Mouse (Mus musculus) spleen, embryonic (tissue): ENCODE data around the gene Bloc1s5.
"Not testable (repeated sequence)": the region's sequence is repeated elsewhere in the genome, so short reads cannot be mapped to it uniquely, and the experiment has no call there.

Experiments
- CTCF ChIA-PET: fragments of 350-600 bp; sonication (Branson Sonifier 250); formaldehyde crosslinking; loops from one replicate; lab custom pipeline; 2022; lab: Charles Lee

Gene Bloc1s5

DNA sequence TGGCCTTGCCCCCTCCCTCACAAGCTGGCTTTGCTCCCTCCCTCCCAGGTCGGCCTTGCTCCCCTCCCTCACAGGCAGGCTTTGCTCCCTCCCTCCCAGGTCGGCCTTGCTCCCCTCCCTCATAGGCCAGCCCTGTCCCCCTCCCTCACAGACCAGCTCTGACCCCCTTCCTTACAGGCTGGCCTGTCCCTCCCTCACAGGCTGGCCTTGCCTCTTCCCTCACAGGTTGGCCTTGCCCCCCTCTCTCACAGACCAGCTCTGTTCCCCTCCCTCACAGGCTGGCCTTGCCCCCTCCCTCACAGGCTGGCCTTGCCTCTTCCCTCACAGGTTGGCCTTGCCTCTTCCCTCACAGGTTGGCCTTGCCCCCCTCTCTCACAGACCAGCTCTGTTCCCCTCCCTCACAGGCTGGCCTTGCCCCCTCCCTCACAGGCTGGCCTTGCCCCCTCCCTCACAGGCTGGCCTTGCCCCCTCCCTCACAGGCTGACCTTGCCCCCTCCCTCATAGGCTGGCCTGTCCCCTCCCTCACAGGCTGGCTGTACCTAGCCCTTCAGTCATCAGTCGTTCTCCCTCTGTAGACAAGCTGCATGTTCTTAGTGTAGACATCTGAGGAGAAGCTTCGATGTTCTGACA lies 16.8 kb downstream of the Bloc1s5 start:
- CTCF ChIA-PET, result not testable (repeated sequence)

DNA sequence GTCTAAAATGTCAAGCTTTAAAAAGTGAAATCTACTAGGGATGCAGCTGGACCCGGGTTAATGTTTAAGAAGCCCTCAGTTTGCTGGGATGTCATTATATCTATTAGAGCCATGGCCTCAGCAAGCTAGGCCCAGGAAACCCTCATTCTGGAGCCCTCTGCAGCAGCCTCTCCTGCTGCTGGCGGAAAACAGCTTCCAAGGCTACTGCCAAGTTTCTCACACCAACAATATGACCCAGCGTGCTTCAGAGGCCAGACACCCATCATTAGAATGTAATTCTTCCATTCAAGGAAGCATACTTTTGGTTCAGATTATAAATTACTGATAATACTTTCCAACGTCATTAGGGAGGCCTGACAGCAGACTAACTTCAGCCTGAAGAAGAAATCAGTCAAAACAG lies 18.0 kb downstream of the Bloc1s5 start:
- CTCF ChIA-PET, result no interaction called here

DNA sequence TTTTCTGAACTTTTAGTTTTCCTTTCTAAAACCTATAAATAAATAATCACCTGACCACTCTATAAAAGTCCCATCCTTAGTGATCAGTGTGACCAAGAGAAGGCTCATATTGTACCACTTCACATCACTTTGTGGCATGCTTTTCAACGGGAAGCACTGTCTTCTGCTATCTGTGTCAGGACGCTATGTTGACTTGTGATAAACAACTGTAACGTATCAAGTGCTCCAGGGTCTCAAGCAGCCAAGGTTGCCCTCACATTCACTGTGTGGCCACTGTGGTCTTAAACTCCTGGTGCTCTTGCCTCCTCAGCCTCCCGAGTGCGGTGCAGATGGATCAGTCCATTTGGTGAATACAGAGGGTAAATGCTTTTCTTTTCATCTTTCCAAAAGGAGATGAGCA lies 19.3 kb downstream of the Bloc1s5 start:
- CTCF ChIA-PET, result no interaction called here

DNA sequence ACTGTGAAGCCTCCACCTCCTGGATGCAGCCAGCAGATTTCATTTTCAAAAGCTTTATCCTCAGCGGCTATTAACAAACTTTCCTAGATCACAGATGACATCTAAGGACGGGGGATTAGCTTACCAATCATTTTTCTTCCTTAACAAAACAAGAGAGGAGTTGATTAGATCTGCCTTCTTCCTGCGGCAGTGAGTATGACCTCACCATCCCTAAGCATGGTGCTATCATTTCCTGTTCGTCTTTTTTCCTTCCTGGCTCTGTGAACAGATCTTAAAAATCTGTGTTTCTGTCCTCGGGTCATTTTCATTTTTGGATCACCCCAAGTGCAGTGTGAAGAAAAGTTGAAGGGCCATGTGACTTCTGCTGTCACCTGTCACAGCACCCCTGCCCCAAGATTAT lies 20.6 kb downstream of the Bloc1s5 start:
- CTCF ChIA-PET, result no interaction called here

DNA sequence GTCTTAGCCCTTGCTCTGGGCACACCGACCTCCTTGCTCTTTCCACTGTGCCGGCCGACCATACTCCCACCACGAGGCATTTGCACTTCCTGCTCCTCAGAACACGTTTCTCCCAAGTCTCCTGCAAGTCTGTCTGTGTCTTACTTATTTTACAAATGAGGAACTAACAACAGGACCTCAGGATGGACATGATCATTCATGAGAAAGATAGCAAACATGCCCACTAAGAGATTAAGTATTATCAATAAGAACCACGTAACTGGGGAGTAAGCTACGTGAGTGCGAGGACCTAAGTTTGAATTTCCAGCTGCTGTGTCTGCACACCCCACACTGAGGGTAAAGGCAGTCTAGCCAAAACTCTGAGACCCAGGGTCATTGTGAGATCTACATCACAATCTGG lies 21.3 kb downstream of the Bloc1s5 start:
- CTCF ChIA-PET, result no interaction called here

DNA sequence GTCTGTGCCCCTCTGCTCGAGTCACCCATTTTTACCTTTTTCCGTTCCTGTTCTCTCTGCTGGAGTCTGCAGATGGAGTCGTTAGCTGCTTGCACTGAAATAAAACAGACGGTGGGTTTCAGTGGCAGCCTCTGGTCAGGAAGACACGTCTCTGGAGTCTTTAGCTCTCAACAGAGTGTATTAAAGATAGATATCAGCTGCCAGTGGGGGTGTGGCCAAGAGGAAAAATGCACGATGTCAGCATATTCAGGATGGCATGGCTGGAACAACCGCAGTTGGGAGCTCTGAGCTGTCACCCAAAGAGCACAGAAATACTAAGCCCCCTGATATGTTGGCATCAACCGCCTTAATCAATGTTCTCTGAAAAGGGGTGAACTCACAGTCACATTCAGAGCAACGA lies 22.3 kb downstream of the Bloc1s5 start:
- CTCF ChIA-PET, result no interaction called here

DNA sequence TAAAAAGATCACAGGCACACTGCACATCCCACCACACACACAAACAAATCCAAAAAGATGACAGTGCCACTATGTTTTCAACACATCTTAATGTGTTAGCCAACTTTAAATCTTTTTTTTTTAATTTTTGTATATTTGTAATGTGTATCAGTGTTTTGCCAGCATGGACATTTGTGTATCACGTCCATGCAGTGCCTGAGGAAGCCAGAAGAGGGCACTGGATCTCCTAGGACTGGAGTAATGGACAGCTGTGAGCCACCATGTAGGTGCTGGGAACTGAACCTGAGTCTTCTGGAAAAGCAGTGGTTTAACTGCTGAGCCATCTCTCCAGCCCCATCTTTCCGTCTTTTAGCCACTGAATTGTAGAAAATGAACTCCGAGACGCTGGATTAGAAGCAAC lies 22.7 kb downstream of the Bloc1s5 start:
- CTCF ChIA-PET, result no interaction called here

DNA sequence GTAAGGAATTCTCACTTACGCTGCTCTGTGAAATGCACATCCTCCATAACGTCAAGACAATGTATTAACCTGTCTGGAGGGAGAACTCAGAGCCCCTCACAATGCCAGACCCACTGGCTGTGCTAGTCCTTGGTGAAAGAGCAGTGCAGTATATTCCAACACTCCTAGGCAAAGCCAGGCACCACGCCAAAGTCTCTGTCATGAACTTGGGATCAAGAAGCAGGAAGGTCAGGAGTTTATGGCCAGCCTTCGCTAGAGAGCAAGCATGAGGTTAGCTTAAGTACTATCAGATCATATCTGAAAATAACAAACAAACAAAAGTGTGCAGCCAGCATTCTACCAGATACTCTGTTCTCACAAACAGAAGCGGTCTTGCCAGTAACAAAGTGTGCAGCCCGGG lies 24.6 kb downstream of the Bloc1s5 start:
- CTCF ChIA-PET, result no interaction called here

DNA sequence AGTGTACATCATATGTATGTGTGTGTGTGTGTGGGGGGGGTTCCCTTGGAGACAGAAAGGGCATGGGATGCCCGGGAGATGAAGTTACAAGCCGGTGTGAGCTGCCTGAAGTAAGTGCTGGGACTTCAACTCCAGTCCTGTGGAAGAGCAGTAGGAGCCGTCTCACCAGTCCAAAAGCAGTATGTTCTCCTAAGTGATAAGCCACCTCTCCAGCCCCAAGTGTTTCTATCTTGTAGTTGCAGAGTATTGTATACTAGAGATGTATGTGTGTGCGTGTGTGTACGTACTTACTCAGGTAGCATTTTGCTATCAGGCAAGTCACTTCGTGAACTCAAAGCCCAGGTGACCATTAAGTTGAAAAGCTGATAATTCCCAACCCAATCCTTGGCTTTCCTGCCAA lies 27.8 kb downstream of the Bloc1s5 start:
- CTCF ChIA-PET, result no interaction called here

DNA sequence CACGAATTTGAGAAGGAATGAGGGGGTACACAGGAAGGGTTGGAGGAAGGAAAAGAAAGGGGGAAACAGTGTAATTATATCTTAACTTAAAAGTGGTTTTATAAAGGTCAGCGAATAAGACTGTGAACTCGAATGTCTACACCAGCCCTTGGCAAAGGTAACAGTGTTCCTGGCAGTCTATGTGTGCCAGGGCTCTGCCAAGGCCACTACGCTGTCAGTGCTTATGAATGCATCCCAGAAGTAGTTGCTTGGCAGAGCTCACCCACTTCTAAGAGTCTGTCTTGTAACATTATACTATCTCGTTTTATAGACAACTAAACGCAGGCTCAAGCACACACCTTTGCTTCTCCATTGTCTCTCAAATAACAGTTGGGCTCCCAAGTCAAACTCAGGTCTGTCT lies 29.6 kb downstream of the Bloc1s5 start:
- CTCF ChIA-PET, result no interaction called here

DNA sequence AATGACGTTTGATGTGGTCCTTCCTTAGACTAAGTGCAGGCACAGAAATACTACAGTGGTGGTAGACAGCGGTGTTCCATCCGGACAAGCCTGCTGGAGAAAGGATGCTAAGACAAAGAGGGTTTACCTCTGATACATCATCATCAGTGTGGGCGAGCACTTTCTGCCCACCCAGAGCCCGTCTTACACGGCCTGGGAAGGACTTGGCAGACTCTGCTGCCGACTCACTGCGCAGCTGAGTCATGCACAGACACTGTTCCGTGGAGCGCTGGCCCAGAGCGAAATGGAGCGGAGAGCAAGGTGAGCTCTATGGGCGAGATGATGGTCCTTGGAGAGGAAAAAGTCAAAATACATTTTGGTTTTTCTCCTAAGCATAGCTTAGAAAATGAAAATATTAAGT lies 31.9 kb downstream of the Bloc1s5 start:
- CTCF ChIA-PET, result no interaction called here

DNA sequence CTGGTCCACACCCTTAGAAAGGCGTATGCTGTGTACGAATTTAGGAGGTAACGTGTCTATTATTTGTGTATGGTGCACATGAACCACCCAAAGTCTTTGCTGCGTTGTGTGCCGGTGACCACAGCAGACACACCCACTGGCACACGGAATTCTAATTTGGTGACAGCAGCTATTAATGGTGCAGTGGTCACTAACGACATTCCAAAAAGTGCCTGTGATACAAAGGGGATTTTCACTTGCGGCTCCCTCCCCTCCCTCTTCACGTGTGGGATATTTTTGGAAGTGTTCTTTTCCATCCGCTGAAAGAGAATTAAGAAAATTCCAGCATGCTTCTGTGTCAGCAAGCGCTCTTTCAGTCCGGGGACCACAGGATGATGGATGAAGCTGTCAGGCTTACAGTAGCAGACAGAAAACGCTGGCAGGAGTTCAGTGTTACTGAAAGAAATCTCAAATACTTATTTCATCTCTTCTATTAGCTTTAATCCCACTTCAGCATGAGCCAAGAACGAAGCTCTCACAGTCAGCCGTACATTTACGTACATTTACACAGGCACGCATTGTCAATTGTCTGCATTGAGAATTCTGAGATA lies 32.6 kb downstream of the Bloc1s5 start:
- CTCF ChIA-PET, result no interaction called here

DNA sequence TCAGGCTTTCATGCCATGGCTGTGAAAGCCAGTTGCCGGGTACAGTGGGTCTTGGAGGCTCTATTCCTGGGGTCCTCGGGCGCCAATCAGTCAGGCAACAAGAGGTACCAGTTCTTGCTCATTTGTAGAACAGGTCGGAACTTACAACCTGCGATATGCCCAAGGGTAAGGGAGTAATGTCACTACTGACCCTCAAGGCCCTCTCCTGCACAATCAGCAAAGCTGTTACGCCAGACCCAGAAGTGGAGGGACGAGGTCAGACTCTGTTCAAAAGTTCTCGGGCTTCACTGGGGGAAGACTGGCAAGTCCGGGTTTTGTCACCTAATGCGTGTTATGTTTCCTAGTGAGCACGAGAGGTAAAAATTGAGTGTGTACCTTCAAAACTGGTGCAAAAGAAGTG lies 34.1 kb downstream of the Bloc1s5 start:
- CTCF ChIA-PET, result no interaction called here

DNA sequence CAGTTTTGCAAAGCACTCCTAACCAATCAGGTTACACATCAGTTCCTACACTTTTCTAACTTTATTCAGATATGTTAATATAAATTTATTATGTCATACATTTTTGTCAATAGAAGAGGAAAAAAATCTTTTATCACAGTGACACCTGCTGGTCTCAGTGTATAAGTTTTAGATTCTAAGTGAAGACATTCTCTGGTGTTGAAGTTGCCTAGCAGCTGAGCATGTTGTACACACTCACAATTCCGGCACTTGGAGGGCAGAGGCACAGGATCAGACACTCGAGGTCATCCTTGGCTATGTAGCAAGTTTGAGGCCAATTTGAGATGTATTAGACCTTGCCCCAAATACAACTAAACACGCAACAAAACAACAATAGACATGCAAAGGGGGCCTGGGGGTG lies 37.8 kb downstream of the Bloc1s5 start:
- CTCF ChIA-PET, result no interaction called here

DNA sequence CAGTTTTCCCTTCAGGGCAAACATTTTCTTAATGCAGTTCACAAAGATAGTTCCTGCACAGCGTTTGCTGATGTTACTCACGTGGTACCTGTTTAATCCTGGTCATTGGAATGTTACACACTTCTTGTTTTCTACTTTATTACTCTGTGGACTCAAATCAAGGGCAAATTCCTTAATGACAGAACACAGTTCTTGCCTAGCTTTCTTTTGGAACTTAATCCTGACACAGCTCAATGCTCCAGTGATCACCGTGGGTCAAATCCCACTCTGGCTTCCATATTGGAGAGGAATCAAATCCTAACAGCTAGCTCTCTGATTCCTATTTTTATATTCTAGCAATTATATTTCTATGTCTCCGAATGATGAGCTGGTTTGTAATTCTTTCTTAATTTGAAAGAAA lies 38.4 kb downstream of the Bloc1s5 start:
- CTCF ChIA-PET, result no interaction called here

DNA sequence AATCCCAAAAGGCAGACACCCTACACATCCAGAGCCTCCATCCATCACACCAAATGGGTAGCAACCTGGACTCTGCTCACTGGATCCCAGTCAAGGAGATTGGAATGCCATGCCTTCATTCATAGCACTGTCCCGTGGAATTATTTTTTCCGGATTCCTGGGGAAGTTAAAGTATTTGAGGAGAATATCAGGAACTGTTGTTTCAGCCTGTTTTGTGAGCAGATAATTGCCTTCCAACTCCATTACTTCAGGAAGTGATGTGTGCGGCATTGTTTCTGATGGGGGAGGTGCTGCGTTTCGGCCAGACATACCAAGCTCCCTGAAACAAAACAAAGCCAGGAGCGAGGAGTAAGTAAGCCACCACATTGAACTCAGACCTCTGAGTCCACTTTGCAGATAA lies 41.8 kb downstream of the Bloc1s5 start:
- CTCF ChIA-PET, result no interaction called here

DNA sequence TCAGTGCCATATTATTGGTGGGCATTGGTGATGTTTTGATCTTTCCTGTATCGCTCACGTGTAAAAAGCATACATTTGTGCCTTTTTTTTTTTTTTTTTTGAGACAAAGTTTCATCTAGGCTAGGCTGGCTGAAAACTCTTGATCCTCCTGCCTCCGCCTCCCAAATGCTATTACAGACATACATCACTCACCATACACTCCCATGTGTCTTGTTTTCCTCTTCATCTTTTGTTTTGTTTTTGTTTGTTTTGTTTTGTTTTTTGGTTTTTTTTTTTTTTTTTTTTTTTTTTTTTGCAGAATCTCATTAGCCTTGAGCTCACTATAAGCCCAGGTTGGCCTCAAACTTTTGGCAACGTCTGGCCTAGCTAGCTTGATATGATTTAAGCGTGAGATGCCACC lies 47.6 kb downstream of the Bloc1s5 start:
- CTCF ChIA-PET, result interaction anchor here (0.7 kb wide), 1 partner anchor 73 kb away, joined by 5 read pairs; no protein-coding TSS in a partner anchor

DNA sequence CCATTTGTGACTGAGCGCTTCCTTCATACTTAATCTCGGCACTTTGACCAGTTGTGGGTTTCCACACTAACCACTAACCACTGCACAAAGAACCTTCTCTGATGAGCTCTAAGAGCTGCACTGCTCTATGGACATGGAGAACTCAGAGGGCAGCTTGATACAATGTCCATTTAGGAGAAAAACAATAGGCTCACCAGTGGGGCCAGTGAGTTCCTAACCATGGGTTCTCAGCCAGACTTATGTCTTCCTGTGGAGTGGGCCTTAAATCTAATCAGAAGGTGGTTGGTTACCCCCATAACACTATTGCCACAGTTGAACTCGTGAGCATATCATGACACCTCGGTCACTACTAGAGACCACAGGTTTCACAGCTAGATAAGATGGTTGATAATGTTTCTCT lies 48.5 kb downstream of the Bloc1s5 start:
- CTCF ChIA-PET, result interaction anchor here (0.6 kb wide), 1 partner anchor 239 kb away, joined by 3 read pairs; no protein-coding TSS in a partner anchor

DNA sequence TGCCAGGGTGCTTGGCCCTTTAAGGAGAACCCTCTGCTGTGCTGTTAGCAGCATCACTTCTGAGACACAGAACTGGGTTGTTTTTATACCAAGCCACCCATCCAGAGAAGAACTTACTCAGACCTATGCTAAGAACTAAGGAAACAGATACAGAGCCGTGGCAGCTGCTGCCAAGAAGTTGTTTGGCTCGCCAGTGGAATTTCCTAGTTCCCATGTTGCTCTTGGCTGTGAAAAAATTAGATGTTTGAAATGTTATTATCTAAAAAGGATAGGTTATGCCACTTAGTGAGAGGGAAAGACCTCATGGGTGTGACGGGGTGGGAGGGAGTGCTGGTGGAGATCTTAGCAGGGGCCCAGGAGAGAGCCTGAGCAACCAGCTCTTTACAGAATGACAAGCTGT lies 52.1 kb downstream of the Bloc1s5 start:
- CTCF ChIA-PET, result no interaction called here

DNA sequence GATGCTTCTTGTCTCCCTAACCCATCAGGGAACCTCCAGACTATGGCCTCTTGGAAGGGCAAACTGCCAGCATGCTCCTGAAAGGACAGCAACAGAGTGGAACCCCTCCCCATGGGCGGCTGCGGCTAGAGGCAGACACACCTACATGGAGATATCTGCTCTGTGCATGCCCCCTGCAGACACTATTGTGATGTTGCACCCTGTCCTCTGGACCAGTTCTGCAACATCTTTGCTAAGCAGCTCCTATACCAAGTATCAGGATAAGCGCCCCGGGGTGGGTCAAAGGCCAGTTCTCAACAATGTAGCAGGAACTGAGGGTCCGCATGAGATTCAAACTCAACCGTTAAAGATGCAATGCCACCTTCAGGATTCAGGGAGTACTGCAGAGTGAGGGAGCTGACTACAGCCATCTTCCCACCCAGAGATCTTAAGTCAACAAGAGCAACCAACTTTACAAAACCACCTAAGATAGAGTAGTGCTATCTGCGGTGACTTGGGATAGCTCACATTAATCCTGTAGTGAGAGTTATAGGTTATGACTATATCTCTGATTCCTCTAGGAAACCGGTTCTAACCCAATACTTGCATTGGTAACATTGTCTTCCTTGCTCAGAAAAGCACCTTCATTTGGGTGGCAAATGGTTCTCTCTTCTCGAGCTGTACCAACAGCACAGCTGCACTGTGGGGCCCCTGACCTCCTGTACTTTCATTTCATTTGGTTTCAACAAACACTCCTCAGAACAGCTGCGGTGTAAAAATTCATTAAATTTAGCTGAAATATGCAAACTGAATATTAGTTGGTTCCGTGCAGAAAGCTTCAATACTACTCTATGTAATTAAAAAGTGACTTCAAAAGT lies 54.1 kb downstream of the Bloc1s5 start:
- CTCF ChIA-PET, result interaction anchor here (0.6 kb wide), 2 partner anchors 16 to 122 kb away, joined by 7 read pairs; no protein-coding TSS in a partner anchor

DNA sequence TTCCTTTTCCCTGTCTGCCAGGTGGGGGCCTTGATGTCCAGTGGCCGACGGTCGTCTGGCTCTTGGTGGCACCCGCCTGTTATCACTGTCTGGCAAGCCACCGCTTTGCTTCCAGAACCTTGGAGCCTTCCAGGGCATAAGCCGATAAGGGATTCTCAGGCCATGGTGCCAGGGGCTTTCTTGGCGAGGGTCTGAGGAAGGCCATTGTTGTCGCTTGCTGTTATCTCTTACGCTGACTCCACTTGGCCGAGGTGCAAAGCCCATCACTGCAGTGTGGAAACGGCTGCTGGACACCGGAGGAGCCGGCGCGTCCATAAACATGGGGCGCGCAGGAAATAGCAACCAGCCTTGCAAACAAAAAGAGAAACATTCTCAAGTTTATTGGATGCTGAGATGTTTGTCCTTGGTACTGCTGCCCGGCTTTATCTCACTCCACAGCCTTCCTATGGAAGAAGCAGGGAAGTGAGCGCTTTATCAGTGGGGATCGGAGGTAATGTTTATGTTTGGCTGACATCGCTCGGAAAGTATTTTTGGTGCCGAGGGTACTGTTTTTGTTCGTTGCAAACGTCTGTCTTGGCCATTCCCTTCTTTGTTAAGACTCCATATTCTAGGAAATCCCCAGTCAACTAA lies 54.8 kb downstream of the Bloc1s5 start:
- CTCF ChIA-PET, result interaction anchor here (0.6 kb wide), 1 partner anchor 121 kb away, joined by 7 read pairs; no protein-coding TSS in a partner anchor

DNA sequence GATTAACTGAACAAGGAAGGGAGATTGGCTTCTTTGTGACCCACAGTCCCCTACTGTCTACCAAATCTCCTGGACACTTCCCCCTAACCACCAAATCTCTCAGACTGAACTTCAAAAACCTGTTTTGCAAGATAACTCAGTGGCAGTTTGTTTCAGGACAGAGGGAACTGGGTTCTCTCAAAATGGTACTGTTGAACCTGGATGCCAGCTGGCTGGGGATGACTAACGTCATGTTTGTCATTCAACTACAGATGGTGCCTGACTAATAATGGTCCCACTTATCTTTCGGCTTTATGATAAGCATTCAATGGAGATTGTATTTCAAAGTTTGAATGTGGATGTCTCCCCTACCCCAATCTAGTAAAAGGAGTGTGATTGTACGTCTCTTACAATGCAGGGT lies 60.2 kb downstream of the Bloc1s5 start:
- CTCF ChIA-PET, result no interaction called here
